Mouse (Mus musculus) cortical plate, adult 2 months (tissue): Measurements from ENCODE around the gene Lamc3.

Experiments
- CTCF ChIP-seq: fragments of 200-500 bp; IDR thresholded peaks from 2 replicates; pipeline ENCODE4 v1.5.1; 2011; ENCODE audit warnings: mild to moderate bottlenecking, control low read depth, low read length; ENCODE audit not compliant: insufficient read depth; ENCODE audit errors: extremely low read depth
- POLR2A ChIP-seq: fragments of 200-500 bp; IDR thresholded peaks from 2 replicates; pipeline ENCODE4 v1.6.1; 2011; ENCODE audit warnings: mild to moderate bottlenecking, low read length, control low read depth; ENCODE audit not compliant: insufficient read depth; ENCODE audit errors: extremely low read depth

DNA sequence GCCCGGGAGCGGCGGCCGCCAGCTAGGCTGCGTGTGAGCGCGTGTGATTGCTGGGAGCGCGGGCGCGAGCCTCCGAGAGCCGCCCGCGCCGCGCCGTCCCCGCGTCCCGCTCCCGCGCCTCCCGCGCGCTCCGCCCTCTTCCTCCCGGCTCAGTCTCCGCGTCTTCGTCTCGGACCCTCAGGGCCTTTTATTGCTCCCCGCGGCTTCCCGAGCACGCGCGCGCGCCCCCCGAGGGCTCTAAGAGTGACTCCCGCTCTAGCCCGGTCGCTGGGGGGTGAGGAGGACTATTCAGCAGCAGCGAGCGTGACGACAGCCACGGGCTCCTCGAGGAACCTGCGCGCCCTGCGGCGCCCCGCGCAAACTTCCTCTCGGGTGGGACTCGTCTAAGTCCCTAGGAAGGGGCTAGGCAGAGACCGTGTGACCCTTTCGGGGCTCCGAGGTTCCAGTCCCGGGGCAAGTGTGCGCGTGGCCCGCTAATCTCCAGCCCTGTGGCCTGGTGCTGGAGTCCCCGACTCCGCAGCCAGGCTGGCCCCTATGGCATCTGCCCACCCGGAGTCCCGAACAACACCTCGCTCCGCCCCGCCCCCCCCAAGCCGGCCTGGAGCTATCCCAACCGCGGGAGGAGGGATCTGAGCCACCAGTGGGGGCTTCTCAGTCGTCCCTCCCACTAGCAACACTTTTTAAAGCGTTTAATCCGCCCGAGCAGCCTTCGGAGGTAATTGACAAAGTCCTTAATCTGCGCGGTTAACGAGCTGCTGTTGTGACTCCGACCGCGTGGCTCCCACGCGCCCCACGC is 41.0 kb upstream of the Lamc3 start, which contains the start of gene Fibcd1:
- TF ChIP-seq CTCF (no peak), POLR2A (no peak)
